Mouse (Mus musculus) kidney, postnatal 36 days (tissue): ENCODE data around the gene Syt16.
A peak's percentile ranks its signal among the peaks of the same experiment; 100 is the strongest.

Experiments
- DNase-seq, 2 experiments: peaks; one replicate each; pipeline ENCODE4 v3.0.0; 2021 to 2022; ENCODE audit warnings: mixed read lengths in 2 of 2

Syt16 gene

GRCm38 (mm10) chr12:73997297-73998127 is at the start of gene Syt16:
Gene Syt16 (plus strand): TSS chr12:73997661.
- DNase-seq: no peak

- no peak for DNase-seq
Measured at GRCm38 (mm10) chr12:73948415-73948814, 49.0 kb upstream of the Syt16 start.

GRCm38 (mm10) chr12:73949318-73950058 is 48.0 kb upstream of the Syt16 start:
- DNase-seq: peak; percentile 46 to 73

- DNase-seq: peak; percentile 14 to 48
Measured at GRCm38 (mm10) chr12:73952879-73953278, 44.6 kb upstream of the Syt16 start.

GRCm38 (mm10) chr12:73953420-73954186 is 43.9 kb upstream of the Syt16 start:
- DNase-seq: no peak

GRCm38 (mm10) chr12:73954785-73955184 is 42.7 kb upstream of the Syt16 start:
- peak in 1 of 2 experiments; percentile 13 for DNase-seq

- DNase-seq: no peak
Measured at GRCm38 (mm10) chr12:73957676-73958075, 39.8 kb upstream of the Syt16 start.

GRCm38 (mm10) chr12:73958830-73959229 is 38.6 kb upstream of the Syt16 start:
- no peak for DNase-seq

- peak; percentile 97 to 99 for DNase-seq
Measured at GRCm38 (mm10) chr12:73964291-73965281, 32.9 kb upstream of the Syt16 start, which contains the start of gene Snapc1. Gene Snapc1 (plus strand): TSS chr12:73964481.

- DNase-seq: no peak
Measured at GRCm38 (mm10) chr12:73969142-73969541, 28.3 kb upstream of the Syt16 start.

- DNase-seq: no peak
Measured at GRCm38 (mm10) chr12:73974584-73974983, 22.9 kb upstream of the Syt16 start.

GRCm38 (mm10) chr12:73978144-73978543 is 19.3 kb upstream of the Syt16 start:
- DNase-seq: peak; percentile 85 to 88

- peak in 1 of 2 experiments; percentile 5 for DNase-seq
Measured at GRCm38 (mm10) chr12:73979667-73980066, 17.8 kb upstream of the Syt16 start.

- DNase-seq: peak; percentile 88 to 92
Measured at GRCm38 (mm10) chr12:73982533-73982932, 14.9 kb upstream of the Syt16 start.

- peak; percentile 75 to 79 for DNase-seq
Measured at GRCm38 (mm10) chr12:73986299-73986698, 11.2 kb upstream of the Syt16 start.

GRCm38 (mm10) chr12:73988393-73989008 is 9.0 kb upstream of the Syt16 start:
- DNase-seq: no peak

GRCm38 (mm10) chr12:73989594-73989993 is 7.9 kb upstream of the Syt16 start:
- DNase-seq: peak; percentile 58 to 81

- DNase-seq: no peak
Measured at GRCm38 (mm10) chr12:73996906-73997296, 560 bp upstream of the Syt16 start.

GRCm38 (mm10) chr12:73998128-73998456 is 631 bp downstream of the Syt16 start:
- no peak for DNase-seq

GRCm38 (mm10) chr12:74002449-74002848 is 5.0 kb downstream of the Syt16 start:
- no peak for DNase-seq

- DNase-seq: peak; percentile 21 to 51
Measured at GRCm38 (mm10) chr12:74009448-74009911, 12.0 kb downstream of the Syt16 start.
